Mouse (Mus musculus) lung, embryonic 16.5 days (tissue): ENCODE measurements around the gene B3gnt9. TPM values are rescaled to one million over a fixed set of nuclear protein-coding genes. Genes with fewer than 3 reads are reported as not detected.

ENCODE experiments used
- ATAC-seq: fragments of 200-750 bp; cut with Nextera tagmentation; 2 replicates; pipeline ENCODE4 v1.8.0; 2017; ENCODE audit warnings: low read depth, mild to moderate bottlenecking, moderate library complexity
- H3K27ac ChIP-seq: fragments of 300-500 bp; sonication (generic); 2 replicates; pipeline ENCODE4 v1.5.1; 2014; ENCODE audit warnings: mild to moderate bottlenecking, control low read depth, low read length
- H3K27me3 ChIP-seq: fragments of 300-500 bp; sonication (generic); 2 replicates; pipeline ENCODE4 v1.6.1; 2014; ENCODE audit warnings: low read depth, low read length, mixed read lengths; ENCODE audit not compliant: control insufficient read depth, insufficient read depth
- H3K36me3 ChIP-seq: fragments of 300-500 bp; sonication (generic); 2 replicates; pipeline ENCODE4 v1.6.1; 2014; ENCODE audit warnings: low read length; ENCODE audit not compliant: control insufficient read depth, insufficient read depth
- H3K4me1 ChIP-seq: fragments of 300-500 bp; sonication (generic); replicated peaks from 2 replicates; pipeline ENCODE4 v1.6.1; 2014; ENCODE audit warnings: low read length, mixed read lengths; ENCODE audit not compliant: control insufficient read depth, insufficient read depth
- H3K4me2 ChIP-seq: fragments of 300-500 bp; sonication (generic); 2 replicates; pipeline ENCODE4 v1.6.1; 2014; ENCODE audit warnings: low read depth, low read length, control low read depth
- H3K4me3 ChIP-seq: fragments of 300-500 bp; sonication (generic); 2 replicates; pipeline ENCODE4 v1.5.1; 2014; ENCODE audit warnings: mild to moderate bottlenecking, low read length, control low read depth
- H3K9ac ChIP-seq: fragments of 300-500 bp; sonication (generic); 2 replicates; pipeline ENCODE4 v1.6.1; 2014; ENCODE audit warnings: low read length, control low read depth
- H3K9me3 ChIP-seq: fragments of 300-500 bp; sonication (generic); 2 replicates; pipeline ENCODE4 v1.6.1; 2016; ENCODE audit warnings: low read length; ENCODE audit not compliant: control insufficient read depth
- WGBS: fragments of 180-500 bp; shearing (Covaris S2); extraction: QIAGEN DNeasy Blood & Tissue Kit; methylation state at CpG from one replicate; pipeline ENCODE4 v1.1.7; 2014; 5-methylcytosine and 5-hydroxymethylcytosine counted together
- polyA plus RNA-seq: library from polyadenylated mRNA; unstranded; fragments of >200 nt; fragmentation: Nextera tagmentation; extraction: Ambion mirVana; gene quantifications from 2 replicates; pipeline ENCODE4 v1.2.1, GENCODE M21; 2015

B3gnt9 gene
- polyA plus RNA-seq, 1 experiment from 2014 or later, result 22.3 TPM

GRCm38 (mm10) chr8:105286907-105287306 lies 32.0 kb upstream of the B3gnt9 start:
- no peaks in the 10 kb centered on the region for H3K36me3 ChIP-seq
- H3K9ac ChIP-seq, result no peak overlapping the region
- H3K27ac ChIP-seq, result no peak overlapping the region
- WGBS, result 82% methylated on average over 4 of the region's 4 CpGs
- peaks cover 7% of the 10 kb centered on the region for H3K27me3 ChIP-seq
- no peak overlapping the region for H3K4me3 ChIP-seq
- no peak overlapping the region for H3K4me2 ChIP-seq
- no peaks in the 10 kb centered on the region for H3K9me3 ChIP-seq
- no peak for ATAC-seq
- peaks cover 30% of the 10 kb centered on the region for H3K4me1 ChIP-seq

- no peak overlapping the region for H3K4me2 ChIP-seq
- no peak overlapping the region for H3K4me3 ChIP-seq
- no peaks in the 10 kb centered on the region for H3K36me3 ChIP-seq
- 48% methylated on average over 12 of the region's 12 CpGs for WGBS
- H3K9me3 ChIP-seq, result no peaks in the 10 kb centered on the region
- H3K27me3 ChIP-seq, result peaks cover 3% of the 10 kb centered on the region
- H3K27ac ChIP-seq, result no peak overlapping the region
- H3K4me1 ChIP-seq, result peaks cover 29% of the 10 kb centered on the region
- ATAC-seq, result no peak
- H3K9ac ChIP-seq, result no peak overlapping the region
Observed at GRCm38 (mm10) chr8:105285514-105285913, 30.6 kb upstream of the B3gnt9 start.

- Histone ChIP-seq H3K36me3 (no peaks in the 10 kb centered on the region), H3K4me2 (no peak overlapping the region), H3K9me3 (no peaks in the 10 kb centered on the region), H3K27ac (0 out of 2 replicates have a peak overlapping the region, but pooled peaks have one; percentile 26), H3K4me3 (no peak overlapping the region), H3K4me1 (peaks cover 20% of the 10 kb centered on the region), H3K9ac (no peak overlapping the region), H3K27me3 (peaks cover 13% of the 10 kb centered on the region)
- ATAC-seq, result peak; percentile 64
- WGBS, result 31% methylated on average over 23 of the region's 23 CpGs
Observed at GRCm38 (mm10) chr8:105283074-105283473, 28.1 kb upstream of the B3gnt9 start.

- ATAC-seq, result no peak
- WGBS, result 77% methylated on average over 4 of the region's 4 CpGs
- H3K9ac ChIP-seq, result no peak overlapping the region
- no peaks in the 10 kb centered on the region for H3K9me3 ChIP-seq
- H3K4me1 ChIP-seq, result peaks cover 18% of the 10 kb centered on the region
- no peaks in the 10 kb centered on the region for H3K36me3 ChIP-seq
- H3K4me2 ChIP-seq, result no peak overlapping the region
- no peak overlapping the region for H3K27ac ChIP-seq
- H3K27me3 ChIP-seq, result peaks cover 21% of the 10 kb centered on the region
- no peak overlapping the region for H3K4me3 ChIP-seq
Observed at GRCm38 (mm10) chr8:105282239-105282638, 27.3 kb upstream of the B3gnt9 start.

DNA sequence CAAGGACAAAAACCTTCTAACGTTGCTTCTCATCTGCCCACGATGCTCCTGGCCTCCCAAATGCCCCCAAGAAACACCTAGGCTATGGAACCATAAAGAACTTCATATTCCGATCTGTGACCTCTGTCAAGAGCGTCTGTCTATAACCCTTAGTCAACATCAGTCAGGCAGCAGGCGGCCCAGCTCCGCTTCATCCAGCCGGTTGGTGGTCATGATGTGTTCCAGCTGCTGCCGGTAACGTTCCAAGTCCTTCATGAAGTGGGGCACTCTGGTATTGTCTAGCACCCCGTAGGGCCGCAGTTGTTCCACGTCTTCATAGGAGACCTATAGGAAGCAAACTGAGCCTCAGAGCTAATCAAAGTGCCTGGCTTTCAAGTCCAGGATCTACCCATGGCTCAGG lies 26.9 kb upstream of the B3gnt9 start:
- peaks cover 18% of the 10 kb centered on the region for H3K4me1 ChIP-seq
- H3K9me3 ChIP-seq, result no peaks in the 10 kb centered on the region
- 63% methylated on average over 12 of the region's 12 CpGs for WGBS
- H3K27ac ChIP-seq, result no peak overlapping the region
- H3K9ac ChIP-seq, result no peak overlapping the region
- H3K27me3 ChIP-seq, result peaks cover 25% of the 10 kb centered on the region
- H3K4me2 ChIP-seq, result no peak overlapping the region
- H3K36me3 ChIP-seq, result no peaks in the 10 kb centered on the region
- no peak overlapping the region for H3K4me3 ChIP-seq
- ATAC-seq, result peak; percentile 57

- WGBS, result 70% methylated on average over 3 of the region's 3 CpGs
- H3K4me1 ChIP-seq, result peaks cover 26% of the 10 kb centered on the region
- H3K4me3 ChIP-seq, result no peak overlapping the region
- no peak overlapping the region for H3K9ac ChIP-seq
- no peaks in the 10 kb centered on the region for H3K36me3 ChIP-seq
- H3K9me3 ChIP-seq, result no peaks in the 10 kb centered on the region
- H3K27ac ChIP-seq, result no peak overlapping the region
- no peak overlapping the region for H3K4me2 ChIP-seq
- H3K27me3 ChIP-seq, result peaks cover 38% of the 10 kb centered on the region
- no peak for ATAC-seq
Observed at GRCm38 (mm10) chr8:105280567-105280966, 25.6 kb upstream of the B3gnt9 start.

DNA sequence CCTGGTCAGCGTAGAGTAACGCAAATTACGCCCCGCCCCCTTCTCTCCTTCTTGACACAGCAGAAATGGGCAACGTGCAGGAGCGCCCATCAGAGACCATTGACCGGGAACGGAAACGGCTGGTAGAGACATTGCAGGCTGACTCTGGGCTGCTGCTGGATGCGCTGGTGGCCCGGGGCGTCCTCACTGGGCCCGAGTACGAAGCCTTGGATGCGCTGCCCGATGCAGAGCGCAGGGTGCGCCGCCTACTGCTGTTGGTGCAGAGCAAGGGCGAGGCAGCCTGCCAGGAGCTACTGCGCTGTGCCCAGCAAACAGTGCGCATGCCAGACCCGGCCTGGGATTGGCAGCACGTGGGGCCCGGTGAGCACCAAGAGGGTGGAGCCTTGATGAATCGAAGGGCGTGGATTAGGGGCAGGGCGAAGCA lies 24.0 kb upstream of the B3gnt9 start:
- Histone ChIP-seq H3K4me3 (peak overlapping the region; percentile 27), H3K9me3 (no peaks in the 10 kb centered on the region), H3K27ac (no peak overlapping the region), H3K4me1 (peaks cover 27% of the 10 kb centered on the region), H3K27me3 (peaks cover 54% of the 10 kb centered on the region), H3K36me3 (no peaks in the 10 kb centered on the region), H3K9ac (0 out of 2 replicates have a peak overlapping the region, but pooled peaks have one; percentile 4), H3K4me2 (peak overlapping the region; percentile 48)
- 4% methylated on average over 28 of the region's 28 CpGs for WGBS
- ATAC-seq, result peak; percentile 57

- H3K9me3 ChIP-seq, result no peaks in the 10 kb centered on the region
- peak overlapping the region; percentile 49 for H3K4me3 ChIP-seq
- no peaks in the 10 kb centered on the region for H3K36me3 ChIP-seq
- peak overlapping the region; percentile 50 for H3K9ac ChIP-seq
- ATAC-seq, result peak; percentile 58
- WGBS, result 4% methylated on average over 30 of the region's 30 CpGs
- peaks cover 71% of the 10 kb centered on the region for H3K27me3 ChIP-seq
- H3K4me2 ChIP-seq, result peak overlapping the region; percentile 74
- H3K4me1 ChIP-seq, result peaks cover 19% of the 10 kb centered on the region
- H3K27ac ChIP-seq, result no peak overlapping the region
Observed at GRCm38 (mm10) chr8:105276292-105277120, 21.6 kb upstream of the B3gnt9 start.

GRCm38 (mm10) chr8:105275840-105276239 lies 20.9 kb upstream of the B3gnt9 start, which contains the start of gene Nol3:
Gene Nol3, plus strand, starts transcription at chr8:105276140.
- no peaks in the 10 kb centered on the region for H3K36me3 ChIP-seq
- peak within 1 kb of the TSS; percentile 49 for H3K4me3 ChIP-seq
- no peaks in the 10 kb centered on the region for H3K9me3 ChIP-seq
- H3K9ac ChIP-seq, result peak within 1 kb of the TSS; percentile 50
- 3% methylated on average over 10 of the region's 10 CpGs for WGBS
- H3K4me1 ChIP-seq, result peaks cover 19% of the 10 kb centered on the region
- H3K4me2 ChIP-seq, result peak within 1 kb of the TSS; percentile 74
- H3K27ac ChIP-seq, result no peak within 1 kb of the TSS
- H3K27me3 ChIP-seq, result peaks cover 77% of the 10 kb centered on the region
- ATAC-seq, result no peak
